Mouse (Mus musculus): ENCODE data around the gene Cst6. TPM values are rescaled to one million over a fixed set of nuclear protein-coding genes. Genes with fewer than 3 reads are reported as not detected.

Gene Cst6
- polyA plus RNA-seq, 1 experiment from 2014 or later: 76.8 TPM

Other genes with a start within 250 kb of the Cst6 start
- gene Rab1b, start 242.5 kb downstream of the Cst6 start, polyA plus RNA-seq (2015; fragmentation: Nextera tagmentation; extraction: Ambion mirVana): 256 and 270 TPM in 2 replicates
- 17.9 and 19.5 TPM in 2 replicates for gene Klc2, start 231.0 kb downstream of the Cst6 start, polyA plus RNA-seq (2015; fragmentation: Nextera tagmentation; extraction: Ambion mirVana)
- gene Pacs1, start 76.5 kb downstream of the Cst6 start, polyA plus RNA-seq (2015; fragmentation: Nextera tagmentation; extraction: Ambion mirVana): 25.1 and 30.6 TPM in 2 replicates
- 335 and 338 TPM in 2 replicates for gene Sf3b2, start 54.1 kb downstream of the Cst6 start, polyA plus RNA-seq (2015; fragmentation: Nextera tagmentation; extraction: Ambion mirVana)
- gene Gal3st3, start 51.2 kb downstream of the Cst6 start, polyA plus RNA-seq (2015; fragmentation: Nextera tagmentation; extraction: Ambion mirVana): 4.2 and 5.8 TPM in 2 replicates
- not detected in 2 replicates for gene Catsper1, start 13.8 kb downstream of the Cst6 start, polyA plus RNA-seq (2015; fragmentation: Nextera tagmentation; extraction: Ambion mirVana)
- gene Eif1ad, start 17.2 kb upstream of the Cst6 start, polyA plus RNA-seq (2015; fragmentation: Nextera tagmentation; extraction: Ambion mirVana): 48.6 and 55.1 TPM in 2 replicates
- 399 and 402 TPM in 2 replicates for gene Banf1, start 17.6 kb upstream of the Cst6 start, polyA plus RNA-seq (2015; fragmentation: Nextera tagmentation; extraction: Ambion mirVana)
- gene Sart1, start 39.1 kb upstream of the Cst6 start, polyA plus RNA-seq (2015; fragmentation: Nextera tagmentation; extraction: Ambion mirVana): 81.5 and 83.5 TPM in 2 replicates
- 0.72 and 1.1 TPM in 2 replicates for gene Tsga10ip, start 53.0 kb upstream of the Cst6 start, polyA plus RNA-seq (2015; fragmentation: Nextera tagmentation; extraction: Ambion mirVana)
- gene Drap1, start 75.4 kb upstream of the Cst6 start, polyA plus RNA-seq (2015; fragmentation: Nextera tagmentation; extraction: Ambion mirVana): 267 and 280 TPM in 2 replicates
- gene AI837181, start 75.6 kb upstream of the Cst6 start, polyA plus RNA-seq (2015; fragmentation: Nextera tagmentation; extraction: Ambion mirVana): 67.4 and 72.3 TPM in 2 replicates
- gene Fosl1, start 98.0 kb upstream of the Cst6 start, polyA plus RNA-seq (2015; fragmentation: Nextera tagmentation; extraction: Ambion mirVana): not detected in 2 replicates
- gene Ccdc85b, start 108.3 kb upstream of the Cst6 start, polyA plus RNA-seq (2015; fragmentation: Nextera tagmentation; extraction: Ambion mirVana): 8.0 and 8.9 TPM in 2 replicates
- 114 and 125 TPM in 2 replicates for gene Fibp, start 111.0 kb upstream of the Cst6 start, polyA plus RNA-seq (2015; fragmentation: Nextera tagmentation; extraction: Ambion mirVana)
- gene Ctsw, start 118.9 kb upstream of the Cst6 start, polyA plus RNA-seq (2015; fragmentation: Nextera tagmentation; extraction: Ambion mirVana): 1.4 and 2.8 TPM in 2 replicates
- gene Efemp2, start 124.4 kb upstream of the Cst6 start, polyA plus RNA-seq (2015; fragmentation: Nextera tagmentation; extraction: Ambion mirVana): 219 and 226 TPM in 2 replicates
- gene Mus81, start 138.8 kb upstream of the Cst6 start, polyA plus RNA-seq (2015; fragmentation: Nextera tagmentation; extraction: Ambion mirVana): 44.1 and 45.2 TPM in 2 replicates
- gene Cfl1, start 140.9 kb upstream of the Cst6 start, polyA plus RNA-seq (2015; fragmentation: Nextera tagmentation; extraction: Ambion mirVana): 2,278 and 2,311 TPM in 2 replicates
- 0.16 TPM in 1 of 2 replicates, not detected in the other for gene 1700020D05Rik, start 154.2 kb upstream of the Cst6 start, polyA plus RNA-seq (2015; fragmentation: Nextera tagmentation; extraction: Ambion mirVana)
- gene Snx32, start 161.0 kb upstream of the Cst6 start, polyA plus RNA-seq (2015; fragmentation: Nextera tagmentation; extraction: Ambion mirVana): 10.7 and 11.7 TPM in 2 replicates
- 22.1 and 23.3 TPM in 2 replicates for gene Ovol1, start 211.1 kb upstream of the Cst6 start, polyA plus RNA-seq (2015; fragmentation: Nextera tagmentation; extraction: Ambion mirVana)
- gene Ap5b1, start 218.5 kb upstream of the Cst6 start, polyA plus RNA-seq (2015; fragmentation: Nextera tagmentation; extraction: Ambion mirVana): 5.2 and 5.7 TPM in 2 replicates